Mouse (Mus musculus) activated CD4-positive, CD25-positive, alpha-beta regulatory T cell, adult 4 months (primary cell): Measurements from ENCODE around the gene Frs2. TPM values are rescaled to one million over a fixed set of nuclear protein-coding genes. Genes with fewer than 3 reads are reported as not detected.

Experiments
- ATAC-seq: one replicate; pipeline ENCODE4 v1.8.0; 2017
- polyA plus RNA-seq, 2 experiments: library from polyadenylated mRNA; unstranded; fragments of 100-300 nt; shearing (Covaris generic); gene quantifications; one replicate each; pipeline ENCODE4 v1.2.1; 2017

Frs2 gene
- polyA plus RNA-seq, 2 experiments from 2014 or later, result 9.9 to 10.1 TPM

GRCm38 (mm10) chr10:117103854-117104598, 44.3 kb downstream of the Frs2 start:
- peak; percentile 89 for ATAC-seq

- ATAC-seq, result no peak
These were observed 48.2 kb downstream of the Frs2 start for GRCm38 (mm10) chr10:117100175-117100574.

- no peak for ATAC-seq
These were observed 51.1 kb downstream of the Frs2 start for GRCm38 (mm10) chr10:117097116-117097698.

- no peak for ATAC-seq
These were observed 52.2 kb downstream of the Frs2 start for GRCm38 (mm10) chr10:117096096-117096495.

GRCm38 (mm10) chr10:117094504-117095329, 53.6 kb downstream of the Frs2 start:
- no peak for ATAC-seq

GRCm38 (mm10) chr10:117089628-117090027, 58.7 kb downstream of the Frs2 start:
- ATAC-seq, result peak; percentile 36

- peak; percentile 65 for ATAC-seq
These were observed 66.4 kb downstream of the Frs2 start for GRCm38 (mm10) chr10:117081914-117082359.

- no peak for ATAC-seq
These were observed 67.0 kb downstream of the Frs2 start for GRCm38 (mm10) chr10:117081326-117081725.

GRCm38 (mm10) chr10:117078284-117078683, 70.0 kb downstream of the Frs2 start:
- ATAC-seq, result peak; percentile 77

- ATAC-seq, result no peak
These were observed 75.2 kb downstream of the Frs2 start for GRCm38 (mm10) chr10:117073176-117073575.

- ATAC-seq, result no peak
These were observed 76.0 kb downstream of the Frs2 start for GRCm38 (mm10) chr10:117072191-117072888.

- no peak for ATAC-seq
These were observed 79.2 kb downstream of the Frs2 start for GRCm38 (mm10) chr10:117069109-117069508.

- no peak for ATAC-seq
These were observed 84.3 kb downstream of the Frs2 start for GRCm38 (mm10) chr10:117064076-117064475.

- ATAC-seq, result peak; percentile 87
These were observed 84.9 kb downstream of the Frs2 start, which contains the start of gene Cct2 for GRCm38 (mm10) chr10:117063254-117064021. TSS of gene Cct2 (minus strand) at chr10:117063814.

- peak; percentile 2 for ATAC-seq
These were observed 85.5 kb downstream of the Frs2 start for GRCm38 (mm10) chr10:117062894-117063253.

GRCm38 (mm10) chr10:117055668-117056067, 92.7 kb downstream of the Frs2 start:
- no peak for ATAC-seq

- no peak for ATAC-seq
These were observed 98.3 kb downstream of the Frs2 start for GRCm38 (mm10) chr10:117049961-117050597.

GRCm38 (mm10) chr10:117049253-117049652, 99.1 kb downstream of the Frs2 start:
- ATAC-seq, result no peak

- no peak for ATAC-seq
These were observed 102.9 kb downstream of the Frs2 start, which contains the start of gene Lrrc10 for GRCm38 (mm10) chr10:117045175-117046056. TSS of gene Lrrc10 (plus strand) at chr10:117045341.
